Mouse (Mus musculus) left cerebral cortex, adult 11 months (tissue): ENCODE results near the gene Palb2.

ENCODE experiments used
- DNase-seq: peaks from one replicate; pipeline ENCODE4 v3.0.0; 2022; ENCODE audit warnings: low spot score

The Palb2 gene

GRCm38 (mm10) chr7:122099222-122099621, 33.6 kb downstream of the Palb2 start:
- no peak for DNase-seq

- no peak for DNase-seq
Measured at GRCm38 (mm10) chr7:122098009-122098408, 34.8 kb downstream of the Palb2 start.

GRCm38 (mm10) chr7:122094564-122095330, 38.0 kb downstream of the Palb2 start:
- DNase-seq, result no peak

GRCm38 (mm10) chr7:122087195-122087982, 45.4 kb downstream of the Palb2 start:
- DNase-seq, result no peak

GRCm38 (mm10) chr7:122081071-122081470, 51.7 kb downstream of the Palb2 start:
- DNase-seq, result no peak

GRCm38 (mm10) chr7:122079798-122080554, 52.8 kb downstream of the Palb2 start:
- DNase-seq, result no peak

GRCm38 (mm10) chr7:122074374-122074773, 58.4 kb downstream of the Palb2 start:
- DNase-seq, result no peak

GRCm38 (mm10) chr7:122067517-122068381, 65.0 kb downstream of the Palb2 start:
- DNase-seq, result no peak

- DNase-seq, result peak; percentile 93
Measured at GRCm38 (mm10) chr7:122066945-122067516, 65.8 kb downstream of the Palb2 start, which contains the start of the genes Ubfd1 and Ears2. TSS of gene Ubfd1 (plus strand) at chr7:122067175. TSS of gene Ears2 (minus strand) at chr7:122067263.

GRCm38 (mm10) chr7:122066102-122066944, 66.5 kb downstream of the Palb2 start:
- DNase-seq, result no peak

GRCm38 (mm10) chr7:122065656-122066055, 67.1 kb downstream of the Palb2 start:
- no peak for DNase-seq
